Mouse (Mus musculus) stomach, embryonic 16.5 days (tissue): ENCODE results near the gene Ncan. TPM values are rescaled to one million over a fixed set of nuclear protein-coding genes. Genes with fewer than 3 reads are reported as not detected.

Experiments used
- microRNA-seq: library from miRNA; unstranded; fragments of <30 nt; microRNA quantifications from one replicate; pipeline ENCODE4, GENCODE M21; 2016
- polyA plus RNA-seq: library from polyadenylated mRNA; unstranded; fragments of >200 nt; fragmentation: Nextera tagmentation; extraction: Ambion mirVana; gene quantifications from 2 replicates; pipeline ENCODE4 v1.2.1, GENCODE M21; 2015

Gene Ncan
- polyA plus RNA-seq, 1 experiment from 2014 or later, result 0.96 TPM

Small RNA genes lying within 50 kb of the gene (microRNA-seq; reads per million reads assigned to microRNA genes)
- gene Mir7066, result not detected

Other genes with a start within 250 kb of the Ncan start
- gene Cilp2, start 233.2 kb downstream of the Ncan start, polyA plus RNA-seq, result 0.37 and 0.59 TPM in 2 replicates
- 2.1 and 2.3 TPM in 2 replicates for gene Tssk6, start 218.7 kb downstream of the Ncan start, polyA plus RNA-seq
- 170 and 193 TPM in 2 replicates for gene Ndufa13, start 218.3 kb downstream of the Ncan start, polyA plus RNA-seq
- 3.0 and 3.2 TPM in 2 replicates for gene Yjefn3, start 218.2 kb downstream of the Ncan start, polyA plus RNA-seq
- 29.7 and 32.3 TPM in 2 replicates for gene Gatad2a, start 124.5 kb downstream of the Ncan start, polyA plus RNA-seq
- 46.1 and 46.7 TPM in 2 replicates for gene Mau2, start 78.1 kb downstream of the Ncan start, polyA plus RNA-seq
- 39.1 and 42.0 TPM in 2 replicates for gene Sugp1, start 78.1 kb downstream of the Ncan start, polyA plus RNA-seq
- 8.4 and 11.6 TPM in 2 replicates for gene Tm6sf2, start 47.9 kb downstream of the Ncan start, polyA plus RNA-seq
- gene Hapln4, start 37.4 kb downstream of the Ncan start, polyA plus RNA-seq, result 0.28 TPM in 1 of 2 replicates, not detected in the other
- gene Nr2c2ap, start 10.5 kb upstream of the Ncan start, polyA plus RNA-seq, result 35.7 and 37.1 TPM in 2 replicates
- 14.5 and 17.1 TPM in 2 replicates for gene Rfxank, start 18.3 kb upstream of the Ncan start, polyA plus RNA-seq
- gene Borcs8, start 18.6 kb upstream of the Ncan start, polyA plus RNA-seq, result 38.0 and 42.8 TPM in 2 replicates
- gene Mef2b, start 18.8 kb upstream of the Ncan start, polyA plus RNA-seq, result 0.25 TPM in 2 replicates
- 64.2 and 64.8 TPM in 2 replicates for gene Tmem161a, start 51.5 kb upstream of the Ncan start, polyA plus RNA-seq
- 5.1 and 6.1 TPM in 2 replicates for gene Slc25a42, start 91.4 kb upstream of the Ncan start, polyA plus RNA-seq
- 25.6 and 26.4 TPM in 2 replicates for gene Sugp2, start 113.4 kb upstream of the Ncan start, polyA plus RNA-seq
- gene Armc6, start 113.6 kb upstream of the Ncan start, polyA plus RNA-seq, result 25.3 and 27.0 TPM in 2 replicates
- 27.3 and 32.5 TPM in 2 replicates for gene Homer3, start 162.0 kb upstream of the Ncan start, polyA plus RNA-seq
- 48.8 and 50.4 TPM in 2 replicates for gene Ddx49, start 181.6 kb upstream of the Ncan start, polyA plus RNA-seq
- 354 and 410 TPM in 2 replicates for gene Cope, start 181.6 kb upstream of the Ncan start, polyA plus RNA-seq
- gene Cers1, start 194.9 kb upstream of the Ncan start, polyA plus RNA-seq, result 3.8 and 4.1 TPM in 2 replicates
- gene Gdf1, start 208.9 kb upstream of the Ncan start, polyA plus RNA-seq, result 1.4 and 2.1 TPM in 2 replicates
- gene Upf1, start 232.4 kb upstream of the Ncan start, polyA plus RNA-seq, result 7.4 and 8.2 TPM in 2 replicates